Mouse (Mus musculus): ENCODE results near the gene Gm21954. TPM values are rescaled to one million over a fixed set of nuclear protein-coding genes. Genes with fewer than 3 reads are reported as not detected.

The Gm21954 gene
- polyA plus RNA-seq (2014; fragmentation: Nextera tagmentation; extraction: Ambion mirVana): not detected in 2 replicates

- Histone ChIP-seq H3K4me3 (ENCODE audit: low read depth, low read length) (no peak within 1 kb of the TSS), H3K36me3 (ENCODE audit: control insufficient read depth, insufficient read depth, low read length) (no peaks in the 10 kb centered on the region), H3K9me3 (replicated peaks; ENCODE audit: control insufficient read depth, low read length) (no peaks in the 10 kb centered on the region), H3K4me1 (ENCODE audit: control insufficient read depth, insufficient read depth, low read length) (0 out of 2 replicates have a peak, but pooled peaks cover 5% of the 10 kb centered on the region), H3K4me2 (ENCODE audit: low read length) (no peak within 1 kb of the TSS), H3K27me3 (replicated peaks; ENCODE audit: control insufficient read depth, insufficient read depth, low read length) (no peaks in the 10 kb centered on the region), H3K27ac (ENCODE audit: low read depth, low read length) (no peak within 1 kb of the TSS), H3K9ac (ENCODE audit: low read length) (no peak within 1 kb of the TSS)
- ATAC-seq: no peak
- DNase-seq (ENCODE audit: low spot score): no peak
- WGBS: 95% methylated on average over 2 of the region's 2 CpGs
These were observed at the start of gene Gm21954 for GRCm38 (mm10) chr3:55472110-55472509. TSS of gene Gm21954 (minus strand) at chr3:55472210.

GRCm38 (mm10) chr3:55521776-55522175, 49.8 kb upstream of the Gm21954 start:
- H3K9me3 ChIP-seq (replicated peaks; ENCODE audit: control insufficient read depth, low read length): no peaks in the 10 kb centered on the region
- H3K36me3 ChIP-seq (ENCODE audit: control insufficient read depth, insufficient read depth, low read length): peaks cover 6% of the 10 kb centered on the region; the same call in 1 of the 2 replicates
- H3K9ac ChIP-seq (ENCODE audit: low read length): no peak overlapping the region
- H3K4me2 ChIP-seq (ENCODE audit: low read length): 0 out of 2 replicates have a peak overlapping the region, but pooled peaks have one; percentile 8
- no peaks in the 10 kb centered on the region for H3K27me3 ChIP-seq (replicated peaks; ENCODE audit: control insufficient read depth, insufficient read depth, low read length)
- DNase-seq (ENCODE audit: low spot score) (peak; percentile 89), ATAC-seq (peak; percentile 54; the same call in 1 of the 2 replicates)
- peak overlapping the region; percentile 16; the same call in 1 of the 2 replicates for H3K27ac ChIP-seq (ENCODE audit: low read depth, low read length)
- 48% methylated on average over 8 of the region's 8 CpGs for WGBS
- H3K4me1 ChIP-seq (ENCODE audit: control insufficient read depth, insufficient read depth, low read length): peaks cover 41% of the 10 kb centered on the region
- H3K4me3 ChIP-seq (ENCODE audit: low read depth, low read length): no peak overlapping the region

DNA sequence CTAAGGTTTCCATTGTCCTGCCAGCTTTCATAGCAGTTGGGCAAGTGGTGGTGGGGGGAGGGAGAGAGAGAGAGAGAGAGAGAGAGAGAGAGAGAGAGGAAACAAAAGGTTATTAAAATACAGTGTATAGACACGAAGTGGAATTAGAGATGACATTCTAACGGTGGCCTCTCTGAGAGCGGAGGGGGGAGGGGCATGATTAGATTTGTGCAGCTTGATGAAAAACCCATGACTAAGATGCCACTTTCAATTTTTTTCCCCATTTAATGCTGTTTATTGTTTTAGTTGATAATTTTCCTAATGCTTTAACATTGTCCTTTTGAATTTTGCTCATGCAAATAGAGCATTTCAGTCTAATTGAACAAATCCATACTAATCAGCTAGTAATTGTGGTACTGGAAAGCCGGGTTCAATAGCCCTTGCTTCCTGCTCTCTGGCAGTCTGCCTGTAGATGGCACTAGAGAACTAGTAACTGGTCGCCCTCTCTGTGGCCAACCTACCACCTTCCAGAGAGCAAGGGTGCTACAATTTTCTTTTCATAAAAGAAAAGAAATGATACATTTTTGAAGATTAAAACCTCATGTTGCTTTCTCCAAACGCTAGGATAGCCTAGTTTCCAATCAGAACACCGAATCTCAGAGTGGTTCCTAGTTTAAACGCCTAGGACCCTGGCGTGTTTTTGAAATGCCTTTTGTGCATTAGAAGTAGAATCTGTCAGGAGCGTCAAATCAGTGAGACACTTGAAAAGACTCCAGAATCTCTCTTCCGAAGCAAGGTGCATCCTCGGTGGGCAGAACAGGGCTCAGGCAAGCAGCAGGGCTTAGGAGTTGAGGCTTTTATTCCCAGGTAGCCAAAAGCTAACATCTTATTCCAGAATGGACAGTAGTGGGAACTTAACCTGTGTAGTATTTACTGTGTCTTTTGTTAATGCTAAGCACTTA, 48.5 kb upstream of the Gm21954 start:
- peaks cover 41% of the 10 kb centered on the region for H3K4me1 ChIP-seq (ENCODE audit: control insufficient read depth, insufficient read depth, low read length)
- no peaks in the 10 kb centered on the region for H3K27me3 ChIP-seq (replicated peaks; ENCODE audit: control insufficient read depth, insufficient read depth, low read length)
- no peak overlapping the region for H3K4me3 ChIP-seq (ENCODE audit: low read depth, low read length)
- H3K36me3 ChIP-seq (ENCODE audit: control insufficient read depth, insufficient read depth, low read length): peaks cover 6% of the 10 kb centered on the region; the same call in 1 of the 2 replicates
- H3K9me3 ChIP-seq (replicated peaks; ENCODE audit: control insufficient read depth, low read length): no peaks in the 10 kb centered on the region
- peak overlapping the region; percentile 45; the same call in 1 of the 2 replicates for H3K27ac ChIP-seq (ENCODE audit: low read depth, low read length)
- DNase-seq (ENCODE audit: low spot score) (peak; percentile 93), ATAC-seq (peak; percentile 78)
- WGBS: 17% methylated on average over 12 of the region's 12 CpGs
- no peak overlapping the region for H3K9ac ChIP-seq (ENCODE audit: low read length)
- no peak overlapping the region for H3K4me2 ChIP-seq (ENCODE audit: low read length)

- H3K36me3 ChIP-seq (ENCODE audit: control insufficient read depth, insufficient read depth, low read length): peaks cover 21% of the 10 kb centered on the region
- H3K4me2 ChIP-seq (ENCODE audit: low read length): no peak overlapping the region
- no peaks in the 10 kb centered on the region for H3K27me3 ChIP-seq (replicated peaks; ENCODE audit: control insufficient read depth, insufficient read depth, low read length)
- H3K4me3 ChIP-seq (ENCODE audit: low read depth, low read length): no peak overlapping the region
- no peaks in the 10 kb centered on the region for H3K9me3 ChIP-seq (replicated peaks; ENCODE audit: control insufficient read depth, low read length)
- DNase-seq (ENCODE audit: low spot score) (no peak), ATAC-seq (no peak)
- 87% methylated on average over 17 of the region's 17 CpGs for WGBS
- no peak overlapping the region for H3K9ac ChIP-seq (ENCODE audit: low read length)
- H3K27ac ChIP-seq (ENCODE audit: low read depth, low read length): no peak overlapping the region
- peaks cover 17% of the 10 kb centered on the region for H3K4me1 ChIP-seq (ENCODE audit: control insufficient read depth, insufficient read depth, low read length)
These were observed 45.5 kb upstream of the Gm21954 start for GRCm38 (mm10) chr3:55517454-55518014.

- WGBS: 82% methylated on average over 5 of the region's 5 CpGs
- Histone ChIP-seq H3K36me3 (ENCODE audit: control insufficient read depth, insufficient read depth, low read length) (peaks cover 21% of the 10 kb centered on the region), H3K27ac (ENCODE audit: low read depth, low read length) (no peak overlapping the region), H3K9ac (ENCODE audit: low read length) (no peak overlapping the region), H3K4me2 (ENCODE audit: low read length) (no peak overlapping the region), H3K9me3 (replicated peaks; ENCODE audit: control insufficient read depth, low read length) (no peaks in the 10 kb centered on the region), H3K4me3 (ENCODE audit: low read depth, low read length) (no peak overlapping the region), H3K4me1 (ENCODE audit: control insufficient read depth, insufficient read depth, low read length) (peaks cover 6% of the 10 kb centered on the region), H3K27me3 (replicated peaks; ENCODE audit: control insufficient read depth, insufficient read depth, low read length) (no peaks in the 10 kb centered on the region)
- no peak for DNase-seq (ENCODE audit: low spot score)
- no peak for ATAC-seq
These were observed 44.0 kb upstream of the Gm21954 start for GRCm38 (mm10) chr3:55515966-55516365.

- no peak for DNase-seq (ENCODE audit: low spot score)
- no peak for ATAC-seq
- no peak overlapping the region for H3K4me3 ChIP-seq (ENCODE audit: low read depth, low read length)
- no peaks in the 10 kb centered on the region for H3K4me1 ChIP-seq (ENCODE audit: control insufficient read depth, insufficient read depth, low read length)
- H3K4me2 ChIP-seq (ENCODE audit: low read length): no peak overlapping the region
- no peak overlapping the region for H3K27ac ChIP-seq (ENCODE audit: low read depth, low read length)
- no peaks in the 10 kb centered on the region for H3K27me3 ChIP-seq (replicated peaks; ENCODE audit: control insufficient read depth, insufficient read depth, low read length)
- H3K9ac ChIP-seq (ENCODE audit: low read length): no peak overlapping the region
- peaks cover 36% of the 10 kb centered on the region for H3K36me3 ChIP-seq (ENCODE audit: control insufficient read depth, insufficient read depth, low read length)
- WGBS: 82% methylated on average over 6 of the region's 6 CpGs
- no peaks in the 10 kb centered on the region for H3K9me3 ChIP-seq (replicated peaks; ENCODE audit: control insufficient read depth, low read length)
These were observed 39.6 kb upstream of the Gm21954 start for GRCm38 (mm10) chr3:55511658-55512057.

- Histone ChIP-seq H3K27me3 (replicated peaks; ENCODE audit: control insufficient read depth, insufficient read depth, low read length) (no peaks in the 10 kb centered on the region), H3K27ac (ENCODE audit: low read depth, low read length) (no peak overlapping the region), H3K4me1 (ENCODE audit: control insufficient read depth, insufficient read depth, low read length) (no peaks in the 10 kb centered on the region), H3K4me3 (ENCODE audit: low read depth, low read length) (no peak overlapping the region), H3K9ac (ENCODE audit: low read length) (no peak overlapping the region), H3K36me3 (ENCODE audit: control insufficient read depth, insufficient read depth, low read length) (peaks cover 41% of the 10 kb centered on the region), H3K9me3 (replicated peaks; ENCODE audit: control insufficient read depth, low read length) (no peaks in the 10 kb centered on the region), H3K4me2 (ENCODE audit: low read length) (no peak overlapping the region)
- DNase-seq (ENCODE audit: low spot score) (no peak), ATAC-seq (no peak)
- 95% methylated on average over 7 of the region's 7 CpGs for WGBS
These were observed 38.2 kb upstream of the Gm21954 start for GRCm38 (mm10) chr3:55510198-55510597.

GRCm38 (mm10) chr3:55499298-55499697, 27.3 kb upstream of the Gm21954 start:
- no peak for ATAC-seq
- Histone ChIP-seq H3K4me3 (ENCODE audit: low read depth, low read length) (no peak overlapping the region), H3K27ac (ENCODE audit: low read depth, low read length) (no peak overlapping the region), H3K4me2 (ENCODE audit: low read length) (no peak overlapping the region), H3K9me3 (replicated peaks; ENCODE audit: control insufficient read depth, low read length) (no peaks in the 10 kb centered on the region), H3K4me1 (ENCODE audit: control insufficient read depth, insufficient read depth, low read length) (no peaks in the 10 kb centered on the region), H3K36me3 (ENCODE audit: control insufficient read depth, insufficient read depth, low read length) (peaks cover 34% of the 10 kb centered on the region), H3K9ac (ENCODE audit: low read length) (no peak overlapping the region), H3K27me3 (replicated peaks; ENCODE audit: control insufficient read depth, insufficient read depth, low read length) (no peaks in the 10 kb centered on the region)
- DNase-seq (ENCODE audit: low spot score): no peak
- 91% methylated on average over 7 of the region's 7 CpGs for WGBS
